Mouse (Mus musculus) CH12.LX (cell line): ENCODE results near the gene Sh2d6. TPM values are rescaled to one million over a fixed set of nuclear protein-coding genes. Genes with fewer than 3 reads are reported as not detected.

Source experiments
- DNase-seq: peaks from one replicate; pipeline ENCODE4 v3.0.0-alpha.2; 2013; ENCODE audit errors: extremely low read depth
- H3K27ac ChIP-seq: 2 replicates; pipeline ENCODE4 v1.5.1; 2012; ENCODE audit warnings: low read depth, mild to moderate bottlenecking, control low read depth, moderate library complexity; ENCODE audit not compliant: insufficient read depth
- H3K27me3 ChIP-seq: replicated peaks from 2 replicates; pipeline ENCODE3; 2012; ENCODE audit warnings: inconsistent platforms
- H3K36me3 ChIP-seq, 2 experiments: replicated peaks in 1 of 2; 2 replicates each; pipeline versions ENCODE3 to v1.6.1; 2012; ENCODE audit warnings: inconsistent platforms in 1 of 2, low read length in 1 of 2, mild to moderate bottlenecking in 1 of 2, mixed read lengths in 1 of 2, moderate library complexity in 1 of 2; ENCODE audit not compliant: control insufficient read depth in 1 of 2, insufficient read depth in 1 of 2
- H3K4me1 ChIP-seq, 2 experiments: 2 replicates each; pipeline ENCODE4 v1.6.1; 2012; ENCODE audit warnings: inconsistent platforms in 1 of 2, moderate library complexity in 1 of 2; ENCODE audit not compliant: insufficient read depth in 2 of 2, control insufficient read depth in 1 of 2
- H3K4me2 ChIP-seq: 2 replicates; pipeline ENCODE4 v1.6.1; 2012; ENCODE audit warnings: low read depth, mild to moderate bottlenecking, control low read depth; ENCODE audit not compliant: poor library complexity, insufficient read depth, severe bottlenecking
- H3K4me3 ChIP-seq, 3 experiments: fragments of 150-350 bp in 1 of 3; sonication (generic) in 1 of 3; replicated peaks in 1 of 3; 2 replicates each; pipeline versions ENCODE3 to v1.5.1; 2011 to 2012; ENCODE audit warnings: low read depth in 2 of 3, low read length in 2 of 3, mild to moderate bottlenecking in 2 of 3, moderate library complexity in 2 of 3, control low read depth in 1 of 3, improper control_type of control experiment in 1 of 3, inconsistent platforms in 1 of 3, mixed read lengths in 1 of 3; ENCODE audit not compliant: poor library complexity in 1 of 3
- H3K79me2 ChIP-seq: replicated peaks from 2 replicates; pipeline ENCODE4 v1.6.1; 2012; ENCODE audit warnings: mild to moderate bottlenecking, moderate library complexity; ENCODE audit not compliant: control insufficient read depth, poor library complexity, insufficient read depth, severe bottlenecking; ENCODE audit errors: extremely low read depth
- H3K9ac ChIP-seq: 2 replicates; pipeline ENCODE4 v1.6.1; 2012; ENCODE audit warnings: low read depth, mild to moderate bottlenecking, control low read depth, moderate library complexity; ENCODE audit not compliant: insufficient read depth
- H3K9me3 ChIP-seq: replicated peaks from 2 replicates; pipeline ENCODE3; 2012; ENCODE audit warnings: low read length, inconsistent platforms, mixed read lengths
- BHLHE40 ChIP-seq: IDR thresholded peaks from 2 replicates; pipeline ENCODE4 v1.6.1; 2011; ENCODE audit warnings: mild to moderate bottlenecking, low read depth, low read length, improper control_type of control experiment
- CHD1 ChIP-seq: IDR thresholded peaks from 2 replicates; pipeline ENCODE4 v1.6.1; 2012; ENCODE audit warnings: low read depth, low read length, improper control_type of control experiment, inconsistent platforms
- CTCF ChIP-seq, 2 experiments: IDR thresholded peaks in 1 of 2; conservative IDR thresholded peaks in 1 of 2; 2 replicates each; pipeline ENCODE4 v1.5.1; 2011 to 2012; ENCODE audit warnings: low read depth in 2 of 2, low read length in 2 of 2, improper control_type of control experiment in 1 of 2, inconsistent platforms in 1 of 2, mild to moderate bottlenecking in 1 of 2, moderate library complexity in 1 of 2
- E2F4 ChIP-seq: IDR thresholded peaks from 2 replicates; pipeline ENCODE4 v1.6.1; 2011; ENCODE audit warnings: low read depth, low read length, improper control_type of control experiment; ENCODE audit not compliant: insufficient replicate concordance
- ELF1 ChIP-seq: IDR thresholded peaks from 2 replicates; pipeline ENCODE4 v1.6.1; 2014; ENCODE audit warnings: low read depth, mild to moderate bottlenecking, inconsistent platforms, low read length, improper control_type of control experiment
- EP300 ChIP-seq: IDR thresholded peaks from 2 replicates; pipeline ENCODE4 v1.6.1; 2011; ENCODE audit warnings: low read length, improper control_type of control experiment
- ETS1 ChIP-seq: conservative IDR thresholded peaks from 2 replicates; pipeline ENCODE4 v1.6.1; 2012; ENCODE audit warnings: low read depth, mild to moderate bottlenecking, inconsistent platforms, low read length, improper control_type of control experiment, moderate library complexity
- GABPA ChIP-seq: IDR thresholded peaks from 2 replicates; pipeline ENCODE4 v1.6.1; 2012; ENCODE audit warnings: low read depth, low read length, improper control_type of control experiment, inconsistent platforms; ENCODE audit not compliant: insufficient replicate concordance
- HCFC1 ChIP-seq: IDR thresholded peaks from 2 replicates; pipeline ENCODE4 v1.6.1; 2012; ENCODE audit warnings: low read depth, mild to moderate bottlenecking, inconsistent platforms, low read length, improper control_type of control experiment
- IRF4 ChIP-seq: IDR thresholded peaks from 2 replicates; pipeline ENCODE4 v1.6.1; 2014; ENCODE audit warnings: low read depth, mild to moderate bottlenecking, inconsistent platforms, low read length, improper control_type of control experiment
- JUN ChIP-seq: IDR thresholded peaks from 2 replicates; pipeline ENCODE4 v1.6.1; 2011; ENCODE audit warnings: low read depth, mild to moderate bottlenecking, low read length, improper control_type of control experiment, moderate library complexity; ENCODE audit not compliant: insufficient read depth
- JUND ChIP-seq: conservative IDR thresholded peaks from 2 replicates; pipeline ENCODE4 v1.6.1; 2011; ENCODE audit warnings: low read depth, low read length, improper control_type of control experiment
- KAT2A ChIP-seq: IDR thresholded peaks from 2 replicates; pipeline ENCODE4 v1.6.1; 2012; ENCODE audit warnings: low read length, improper control_type of control experiment, inconsistent platforms; ENCODE audit not compliant: insufficient replicate concordance
- MAFK ChIP-seq: IDR thresholded peaks from 2 replicates; pipeline ENCODE4 v1.6.1; 2011; ENCODE audit warnings: low read length, improper control_type of control experiment; ENCODE audit not compliant: insufficient replicate concordance
- MAX ChIP-seq: IDR thresholded peaks from 2 replicates; pipeline ENCODE4 v1.6.1; 2011; ENCODE audit warnings: low read length, improper control_type of control experiment
- MAZ ChIP-seq: IDR thresholded peaks from 2 replicates; pipeline ENCODE4 v1.6.1; 2012; ENCODE audit warnings: low read depth, mild to moderate bottlenecking, inconsistent platforms, low read length, improper control_type of control experiment, moderate library complexity
- MEF2A ChIP-seq: IDR thresholded peaks from 2 replicates; pipeline ENCODE4 v1.6.1; 2014; ENCODE audit warnings: low read depth, mild to moderate bottlenecking, inconsistent platforms, low read length, improper control_type of control experiment, borderline replicate concordance
- MXI1 ChIP-seq: IDR thresholded peaks from 2 replicates; pipeline ENCODE4 v1.6.1; 2011; ENCODE audit warnings: mild to moderate bottlenecking, low read depth, low read length, improper control_type of control experiment
- MYC ChIP-seq: IDR thresholded peaks from 2 replicates; pipeline ENCODE4 v1.6.1; 2011; ENCODE audit warnings: low read depth, mild to moderate bottlenecking, improper control_type of control experiment, low read length
- NELFE ChIP-seq: IDR thresholded peaks from 2 replicates; pipeline ENCODE4 v1.6.1; 2011; ENCODE audit warnings: low read depth, low read length, improper control_type of control experiment
- NRF1 ChIP-seq: IDR thresholded peaks from 2 replicates; pipeline ENCODE4 v1.6.1; 2014; ENCODE audit warnings: low read depth, mild to moderate bottlenecking, inconsistent platforms, low read length, improper control_type of control experiment, moderate library complexity
- PAX5 ChIP-seq: IDR thresholded peaks from 2 replicates; pipeline ENCODE4 v1.6.1; 2012; ENCODE audit warnings: low read length, inconsistent platforms, mixed read lengths
- POLR2A ChIP-seq: IDR thresholded peaks from 2 replicates; pipeline ENCODE4 v1.6.1; 2011; ENCODE audit warnings: low read depth, mild to moderate bottlenecking, improper control_type of control experiment, low read length
- POLR2AphosphoS2 ChIP-seq: IDR thresholded peaks from 2 replicates; pipeline ENCODE4 v1.6.1; 2011; ENCODE audit warnings: low read depth, low read length, improper control_type of control experiment
- RAD21 ChIP-seq: IDR thresholded peaks from 2 replicates; pipeline ENCODE4 v1.6.1; 2011; ENCODE audit warnings: low read depth, mild to moderate bottlenecking, low read length, improper control_type of control experiment, moderate library complexity
- RCOR1 ChIP-seq: conservative IDR thresholded peaks from 2 replicates; pipeline ENCODE4 v1.6.1; 2012; ENCODE audit warnings: low read depth, mild to moderate bottlenecking, inconsistent platforms, low read length, improper control_type of control experiment
- SIN3A ChIP-seq: IDR thresholded peaks from 2 replicates; pipeline ENCODE4 v1.6.1; 2012; ENCODE audit warnings: low read length, improper control_type of control experiment, inconsistent platforms
- TBP ChIP-seq: conservative IDR thresholded peaks from 2 replicates; pipeline ENCODE4 v1.6.1; 2011; ENCODE audit warnings: low read depth, low read length, improper control_type of control experiment
- TCF12 ChIP-seq: IDR thresholded peaks from 2 replicates; pipeline ENCODE4 v1.6.1; 2014; ENCODE audit warnings: low read depth, mild to moderate bottlenecking, inconsistent platforms, low read length, improper control_type of control experiment
- UBTF ChIP-seq: IDR thresholded peaks from 2 replicates; pipeline ENCODE4 v1.6.1; 2012; ENCODE audit warnings: low read depth, mild to moderate bottlenecking, inconsistent platforms, low read length, improper control_type of control experiment, moderate library complexity
- USF1 ChIP-seq: IDR thresholded peaks from 2 replicates; pipeline ENCODE4 v1.6.1; 2014; ENCODE audit warnings: low read depth, mild to moderate bottlenecking, inconsistent platforms, low read length, improper control_type of control experiment
- USF2 ChIP-seq: conservative IDR thresholded peaks from 2 replicates; pipeline ENCODE4 v1.6.1; 2011; ENCODE audit warnings: low read depth, low read length, improper control_type of control experiment
- ZC3H11A ChIP-seq: IDR thresholded peaks from 2 replicates; pipeline ENCODE4 v1.6.1; 2012; ENCODE audit warnings: low read depth, mild to moderate bottlenecking, inconsistent platforms, low read length, improper control_type of control experiment
- ZKSCAN1 ChIP-seq: IDR thresholded peaks from 2 replicates; pipeline ENCODE4 v1.6.1; 2012; ENCODE audit warnings: low read depth, inconsistent platforms, low read length, improper control_type of control experiment, borderline replicate concordance
- ZMIZ1 ChIP-seq: IDR thresholded peaks from 2 replicates; pipeline ENCODE4 v1.6.1; 2012; ENCODE audit warnings: low read depth, mild to moderate bottlenecking, inconsistent platforms, low read length, improper control_type of control experiment
- ZNF384 ChIP-seq: IDR thresholded peaks from 2 replicates; pipeline ENCODE4 v1.6.1; 2012; ENCODE audit warnings: low read depth, low read length, improper control_type of control experiment, inconsistent platforms
- dilution Hi-C: fragments of 300-500 bp; cut with MboI; formaldehyde crosslinking; loops from 2 replicates; pipeline ENCODE4 v1.14.3; 2020; ENCODE audit warnings: low sequenced_read_pairs; ENCODE audit not compliant: extremely low pct_unique_long_range_greater_than_20kb, extremely low pct_ligation_motif_present
- in situ Hi-C: fragments of 300-500 bp; cut with MboI; formaldehyde crosslinking; loops from 3 replicates; pipeline ENCODE4 v1.14.3; 2019; ENCODE audit warnings: low sequenced_read_pairs, low pct_ligation_motif_present, low pct_unique_long_range_greater_than_20kb, mixed read lengths
- polyA plus RNA-seq: library from polyadenylated mRNA; unstranded; fragments of >175 nt; gene quantifications from 2 replicates; pipeline ENCODE4 v1.2.1, GENCODE M21; 2012; ENCODE audit warnings: low read depth; ENCODE audit not compliant: insufficient read length
- total RNA-seq, 2 experiments: library from RNA; depleted of rRNA; stranded (reverse); fragments of 300-350 nt in 1 of 2; fragments of >200 nt in 1 of 2; gene quantifications; 2 replicates each; pipeline ENCODE4 v1.2.3; 2012 to 2014

The Sh2d6 gene
- total and polyA plus RNA-seq, 3 experiments, result 0.78 to 4.9 (median 1.7) TPM

- dilution Hi-C loops, result no loop called here
- H3K36me3 ChIP-seq, result peaks cover 12 to 27% of the 10 kb centered on the region in 2 experiments
- peak; percentile 65 for TF ChIP-seq POLR2A
- TF ChIP-seq TCF12, result 0 out of 2 replicates have a peak, but pooled peaks have one; percentile 26
- TF ChIP-seq JUN, result no peak; the same call in 1 of the 2 replicates
- no peak for TF ChIP-seq PAX5
- TF ChIP-seq UBTF, result 0 out of 2 replicates have a peak, but pooled peaks have one; percentile 45
- TF ChIP-seq USF1, result no peak
- peak; percentile 63; the same call in 1 of the 2 replicates for TF ChIP-seq MAZ
- TF ChIP-seq CTCF (conservative IDR thresholded peaks at IDR 0.05 in 1 of 2, IDR thresholded peaks at IDR 0.05 in 1 of 2; ENCODE audit: low read depth in 2 of 2, low read length in 2 of 2), result no peak
- no peak; the same call in 1 of the 2 replicates for TF ChIP-seq BHLHE40
- TF ChIP-seq MEF2A, result peak; percentile 46; the same call in 1 of the 2 replicates
- TF ChIP-seq ELF1, result peak; percentile 80
- TF ChIP-seq ZC3H11A, result no peak
- TF ChIP-seq TBP, result 0 out of 2 replicates have a peak, but pooled peaks have one; percentile 14
- peak; percentile 51; the same call in 1 of the 2 replicates for TF ChIP-seq RCOR1
- TF ChIP-seq SIN3A, result peak; percentile 20
- peak; percentile 75; the same call in 1 of the 2 replicates for TF ChIP-seq POLR2AphosphoS2
- no peak for TF ChIP-seq E2F4
- 0 out of 2 replicates have a peak, but pooled peaks have one; percentile 63 for TF ChIP-seq ZMIZ1
- TF ChIP-seq MXI1, result no peak
- no peak for TF ChIP-seq MYC
- TF ChIP-seq USF2, result no peak
- peak; percentile 56; the same call in 1 of the 2 replicates for TF ChIP-seq IRF4
- 0 out of 2 replicates have a peak, but pooled peaks have one; percentile 6 for TF ChIP-seq MAFK
- peak; percentile 15; the same call in 1 of the 2 replicates for TF ChIP-seq EP300
- peak; percentile 63 for TF ChIP-seq NRF1
- 0 out of 2 replicates have a peak, but pooled peaks have one; percentile 5 for TF ChIP-seq CHD1
- TF ChIP-seq GABPA, result no peak
- no peak; the same call in none of the 2 replicates for TF ChIP-seq MAX
- TF ChIP-seq KAT2A, result no peak
- TF ChIP-seq JUND, result no peak
- TF ChIP-seq RAD21, result no peak
- peak; percentile 56 for TF ChIP-seq NELFE
- peak; percentile 41; the same call in 1 of the 2 replicates for TF ChIP-seq HCFC1
- TF ChIP-seq ZKSCAN1, result no peak
- peak; percentile 34; the same call in 1 of the 2 replicates for TF ChIP-seq ETS1
- TF ChIP-seq ZNF384, result no peak
Measured at GRCm38 (mm10) chr6:72552171-72553078, 30.9 kb upstream of the Sh2d6 start.

More at GRCm38 (mm10) chr6:72552171-72553078, 30.9 kb upstream of the Sh2d6 start:
- in situ Hi-C loops, result no loop called here
- Histone ChIP-seq H3K4me3 (peak overlapping the region; percentile 47 to 54 (median 49)), H3K4me2 (peak overlapping the region; percentile 73), H3K27ac (peak overlapping the region; percentile 59), H3K9me3 (no peaks in the 10 kb centered on the region), H3K4me1 (peaks cover 11 to 38% of the 10 kb centered on the region in 2 experiments), H3K27me3 (no peaks in the 10 kb centered on the region), H3K9ac (peak overlapping the region; percentile 41), H3K79me2 (peaks cover 14% of the 10 kb centered on the region)
- peak; percentile 66 for DNase-seq
